Mouse (Mus musculus) E14TG2a.4 (cell line): ENCODE results near the gene B3gnt3.

ENCODE experiments used
- CTCF ChIP-seq: conservative IDR thresholded peaks from 2 replicates; pipeline ENCODE4 v1.5.1; 2014; ENCODE audit warnings: low read length
- NANOG ChIP-seq: IDR thresholded peaks from 2 replicates; pipeline ENCODE4 v1.6.1; 2014; ENCODE audit warnings: borderline replicate concordance, low read length, mixed read lengths
- POU5F1 ChIP-seq: IDR thresholded peaks from 2 replicates; pipeline ENCODE4 v1.6.1; 2014; ENCODE audit warnings: low read length, borderline replicate concordance

GRCm38 (mm10) chr8:71667256-71667655, 34.3 kb downstream of the B3gnt3 start:
- TF ChIP-seq CTCF: no peak
- TF ChIP-seq POU5F1: no peak
- no peak for TF ChIP-seq NANOG
